Mouse (Mus musculus): ENCODE data around the gene Gm11037. TPM values are rescaled to one million over a fixed set of nuclear protein-coding genes. Genes with fewer than 3 reads are reported as not detected.
"Not testable (repeated sequence)": the region's sequence is repeated elsewhere in the genome, so short reads cannot be mapped to it uniquely, and the experiment has no call there.

Gene Gm11037
- not detected in 2 replicates for polyA plus RNA-seq (2012; rRNA removed)

DNA sequence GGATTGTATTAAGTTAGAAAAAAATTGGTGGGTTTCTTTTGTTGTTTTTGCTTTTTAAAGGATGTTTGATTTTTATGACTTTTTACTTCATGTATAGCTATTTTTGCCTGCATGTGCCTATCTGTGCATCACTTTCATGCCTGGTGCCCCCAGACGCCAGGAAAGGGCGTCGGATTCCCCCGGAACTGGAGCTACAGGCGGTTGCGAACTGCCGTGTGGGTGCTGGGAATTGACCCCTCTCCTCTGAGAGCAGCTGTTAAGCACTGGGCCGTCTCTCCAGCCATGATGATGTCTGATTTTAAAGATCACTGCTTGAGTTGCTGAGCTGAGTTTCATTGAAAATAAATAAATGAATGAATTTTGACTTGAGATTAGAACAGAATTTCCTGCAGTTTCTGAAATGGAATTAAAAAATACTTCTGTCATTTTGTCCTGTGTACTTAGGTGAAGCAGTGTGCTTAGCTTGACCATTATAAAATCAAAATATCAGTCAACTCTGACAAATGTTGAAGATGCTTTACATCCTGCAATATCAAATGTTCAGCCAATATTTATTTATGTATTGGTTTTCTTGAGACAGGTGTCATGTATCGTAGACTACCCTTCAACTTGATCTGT is at the start of gene Gm11037:
TSS of gene Gm11037 (plus strand) at position 568 of the 618 bp plus-strand sequence.
- DNase-seq (ENCODE audit: low spot score) = no peak

DNA sequence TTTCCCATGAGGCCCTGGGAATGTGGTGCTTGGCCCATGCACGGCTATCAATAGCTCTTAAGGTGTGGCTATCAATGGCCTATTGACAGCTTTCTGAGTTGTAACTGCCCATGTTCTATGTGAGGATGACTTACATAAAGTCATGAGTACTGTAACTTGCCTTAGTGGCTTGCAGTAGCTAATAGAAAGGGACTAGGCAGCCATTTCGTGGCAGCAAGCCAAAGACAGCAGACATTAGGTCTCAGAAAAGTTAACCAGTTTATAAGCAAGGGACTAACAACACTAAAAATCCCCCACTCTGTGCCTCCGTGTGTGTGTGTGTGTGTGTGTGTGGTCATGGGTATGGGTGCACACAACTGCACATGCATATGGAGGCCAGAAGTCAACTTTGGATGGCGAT is 49.1 kb upstream of the Gm11037 start:
- DNase-seq (ENCODE audit: low spot score) = no peak

GRCm38 (mm10) chr2:131086667-131087390 is 46.5 kb upstream of the Gm11037 start, which contains the start of gene Siglec1:
Gene Siglec1, minus strand, starts transcription at chr2:131086765.
- DNase-seq (ENCODE audit: low spot score) = no peak

DNA sequence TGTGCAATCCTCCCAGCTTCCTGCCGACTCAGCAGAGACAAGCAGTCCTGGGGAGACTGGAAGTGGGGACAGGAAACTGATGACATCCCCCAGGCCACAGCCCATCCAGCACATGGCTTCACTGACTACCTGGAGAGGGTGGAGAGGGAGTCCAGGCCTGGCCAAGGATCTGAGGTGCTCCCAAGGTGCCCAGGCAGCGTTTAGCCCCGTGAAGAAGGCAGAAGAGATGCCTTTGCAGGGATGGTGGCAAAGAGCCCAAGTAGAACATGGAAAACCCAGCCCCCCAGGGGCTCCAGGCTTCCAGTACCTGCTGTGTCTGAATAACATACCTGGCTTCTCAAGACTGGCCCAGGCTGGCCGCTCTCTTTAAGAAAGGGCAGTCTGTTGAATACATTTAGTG is 44.7 kb upstream of the Gm11037 start:
- DNase-seq (ENCODE audit: low spot score) = no peak

DNA sequence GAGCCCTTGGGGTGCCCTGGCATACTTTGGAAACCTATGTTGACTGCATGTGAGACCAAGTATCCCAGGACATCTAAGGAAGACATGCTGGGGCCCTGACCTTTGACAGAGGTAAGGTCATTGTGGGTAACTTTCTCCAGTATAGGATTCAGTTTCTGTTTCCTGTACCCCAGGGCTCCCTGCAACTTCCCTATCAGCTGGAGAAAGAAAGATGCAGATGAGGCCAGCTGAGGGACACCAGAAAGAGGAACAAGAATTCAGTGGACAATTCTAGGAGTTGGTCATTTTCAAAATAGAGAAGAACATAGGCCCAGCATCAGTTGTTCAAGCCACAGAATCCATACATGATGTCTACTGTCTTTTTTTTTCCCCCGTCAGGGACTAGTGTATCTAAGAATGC is 43.7 kb upstream of the Gm11037 start:
- DNase-seq (ENCODE audit: low spot score) = peak; percentile 8

- DNase-seq (ENCODE audit: low spot score) = no peak
Observed at GRCm38 (mm10) chr2:131090852-131091251, 42.4 kb upstream of the Gm11037 start.

DNA sequence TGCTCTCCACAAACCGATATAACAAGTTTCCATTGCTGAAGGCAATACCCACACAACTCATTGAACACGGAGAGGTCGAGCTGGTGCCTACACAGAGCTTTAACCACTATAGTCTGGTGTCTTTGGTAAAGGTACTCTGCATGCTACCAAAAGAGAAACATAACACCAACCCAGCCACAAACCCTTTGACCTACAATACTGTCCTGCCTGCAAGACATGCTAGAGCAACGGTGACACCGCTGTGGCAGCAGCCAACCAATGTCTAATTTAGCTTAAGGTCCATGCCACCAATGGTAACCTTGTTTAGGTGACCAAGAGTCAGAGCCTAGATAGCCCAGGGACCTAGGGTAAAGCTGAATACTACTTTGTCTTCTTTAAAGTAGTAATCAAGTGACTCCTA is 39.7 kb upstream of the Gm11037 start:
- no peak for DNase-seq (ENCODE audit: low spot score)

GRCm38 (mm10) chr2:131094823-131095222 is 38.5 kb upstream of the Gm11037 start:
- peak; percentile 59 for DNase-seq (ENCODE audit: low spot score)

DNA sequence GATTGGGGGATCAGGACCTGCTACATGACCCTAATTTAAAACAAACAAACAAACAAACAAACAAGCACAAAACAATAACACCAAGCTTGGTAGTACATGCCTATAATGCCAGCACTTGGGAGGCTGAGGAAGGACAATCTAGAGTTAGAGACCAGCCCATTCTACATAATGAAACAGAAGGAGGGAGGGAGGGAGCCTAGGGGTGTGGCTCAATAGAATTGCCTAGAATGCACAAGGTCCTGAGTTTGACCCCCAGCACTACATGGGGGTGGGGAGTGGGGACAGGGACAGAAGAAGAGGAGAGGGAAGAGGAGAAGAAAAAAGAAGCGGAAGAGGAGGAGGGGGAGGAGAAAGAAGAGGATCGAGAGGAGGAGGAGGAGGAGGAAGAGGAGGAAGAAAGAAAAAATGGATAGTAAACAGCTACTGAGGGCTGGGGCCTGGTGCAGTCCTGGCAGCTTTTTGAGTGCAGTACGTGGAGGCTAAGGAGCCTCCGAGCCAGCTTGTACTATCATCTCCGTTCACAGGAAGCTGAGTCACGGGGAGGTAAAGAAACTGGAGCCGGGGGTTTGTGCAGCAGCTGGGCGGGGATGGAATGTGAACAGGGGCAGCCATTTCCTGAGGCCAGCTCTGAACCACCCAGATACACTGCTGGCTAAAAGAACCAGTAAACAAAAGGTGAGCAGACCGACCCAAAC is 37.0 kb upstream of the Gm11037 start:
- DNase-seq (ENCODE audit: low spot score) = no peak

DNA sequence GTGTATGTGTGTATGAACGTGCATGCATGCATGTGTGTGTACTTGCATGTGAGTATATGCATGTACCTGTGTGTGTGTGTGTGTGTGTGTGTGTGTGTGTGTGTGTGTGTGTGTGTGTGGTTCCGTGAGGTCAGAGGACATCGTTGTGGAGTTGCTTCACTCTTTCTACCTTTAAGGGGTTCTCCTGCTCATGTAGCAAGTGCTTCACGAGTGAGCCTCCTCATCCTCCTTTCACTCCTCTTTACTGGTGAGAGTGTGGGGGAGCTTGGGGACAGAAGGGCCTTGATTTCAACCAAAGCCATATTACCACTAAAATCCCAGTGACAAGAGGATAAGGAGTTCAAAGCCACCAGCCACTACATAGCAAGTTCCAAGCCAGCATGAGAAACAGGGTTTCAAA is 36.2 kb upstream of the Gm11037 start:
- DNase-seq (ENCODE audit: low spot score) = no peak

DNA sequence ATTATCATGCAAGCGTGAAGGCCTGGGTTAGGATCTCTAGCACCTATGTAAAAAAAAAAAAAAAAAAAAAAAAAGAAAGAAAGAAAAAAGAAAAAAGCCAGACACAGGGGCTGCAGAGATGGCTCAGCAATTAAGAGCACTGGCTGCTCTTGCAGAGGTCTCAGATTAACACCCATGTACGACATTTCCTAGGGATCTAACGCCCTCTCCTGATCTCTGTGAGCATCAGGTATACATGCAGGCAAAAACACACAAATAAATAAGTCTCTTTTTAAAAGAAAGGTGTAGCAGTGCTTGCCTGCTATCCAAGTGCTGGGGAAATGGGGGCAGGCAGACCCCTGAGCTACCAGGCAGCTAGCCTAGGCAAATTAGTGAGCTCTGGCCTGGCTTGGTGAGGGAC is 31.8 kb upstream of the Gm11037 start:
- no peak for DNase-seq (ENCODE audit: low spot score)

DNA sequence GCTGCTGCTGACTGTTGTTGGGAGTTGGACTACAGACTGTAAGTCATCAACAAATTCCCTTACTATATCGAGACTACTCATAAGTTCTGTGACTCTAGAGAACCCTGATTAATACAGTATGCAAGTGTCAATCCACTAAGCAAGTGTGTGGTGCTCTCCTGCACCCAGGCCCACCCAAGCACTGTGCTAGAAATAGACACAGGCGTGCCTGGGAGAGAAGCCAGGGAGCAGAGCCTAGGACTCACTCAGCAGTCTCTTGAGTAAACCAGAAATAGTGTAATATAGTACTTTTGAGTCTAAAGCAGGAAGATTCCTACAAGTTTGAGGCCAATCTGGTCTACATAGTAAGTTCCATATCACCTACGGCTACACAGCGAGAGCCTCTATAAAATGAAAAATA is 29.3 kb upstream of the Gm11037 start:
- DNase-seq (ENCODE audit: low spot score) = no peak

GRCm38 (mm10) chr2:131105061-131105460 is 28.2 kb upstream of the Gm11037 start:
- DNase-seq (ENCODE audit: low spot score) = not testable (repeated sequence)

DNA sequence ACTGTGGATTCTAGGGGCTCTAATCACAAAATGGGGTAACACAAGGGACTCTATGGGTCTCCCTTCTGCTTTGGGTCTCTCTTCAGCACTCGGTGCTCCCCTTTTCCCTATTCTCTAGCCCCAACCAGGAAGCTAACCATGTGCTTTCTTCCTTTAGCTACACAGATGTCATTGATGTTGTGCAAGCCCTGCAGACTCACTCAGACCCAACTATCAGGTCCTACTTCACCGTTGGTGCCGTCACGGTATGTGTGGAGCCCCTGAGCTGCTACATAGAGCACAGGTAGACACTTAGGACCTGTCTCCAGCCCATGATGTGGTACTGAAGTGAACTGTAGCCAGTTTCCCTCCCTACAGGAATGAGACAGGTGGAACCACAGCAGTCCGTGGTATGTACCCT is 27.3 kb upstream of the Gm11037 start:
- no peak for DNase-seq (ENCODE audit: low spot score)

GRCm38 (mm10) chr2:131118968-131119574 is 14.2 kb upstream of the Gm11037 start:
- DNase-seq (ENCODE audit: low spot score) = no peak

DNA sequence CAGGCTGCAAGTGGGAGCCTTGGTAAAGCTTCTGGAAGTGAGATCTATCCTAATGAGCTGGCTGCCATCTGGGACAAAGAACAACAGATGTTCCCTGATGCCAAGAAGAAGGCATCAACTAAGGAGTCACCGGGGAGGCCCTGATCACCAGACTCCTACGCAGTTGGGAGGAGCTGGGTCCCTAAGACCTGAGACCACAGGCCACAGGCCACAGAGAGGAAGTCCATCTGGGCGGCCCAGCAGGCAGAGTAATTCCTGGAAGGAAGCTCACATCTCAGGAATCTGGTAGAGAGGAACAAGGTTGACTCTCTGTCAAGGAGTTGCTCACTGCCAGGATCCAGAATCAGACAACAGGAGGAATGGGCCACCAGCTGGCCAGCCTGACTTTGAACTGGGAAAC is 9.1 kb upstream of the Gm11037 start:
- DNase-seq (ENCODE audit: low spot score) = no peak

DNA sequence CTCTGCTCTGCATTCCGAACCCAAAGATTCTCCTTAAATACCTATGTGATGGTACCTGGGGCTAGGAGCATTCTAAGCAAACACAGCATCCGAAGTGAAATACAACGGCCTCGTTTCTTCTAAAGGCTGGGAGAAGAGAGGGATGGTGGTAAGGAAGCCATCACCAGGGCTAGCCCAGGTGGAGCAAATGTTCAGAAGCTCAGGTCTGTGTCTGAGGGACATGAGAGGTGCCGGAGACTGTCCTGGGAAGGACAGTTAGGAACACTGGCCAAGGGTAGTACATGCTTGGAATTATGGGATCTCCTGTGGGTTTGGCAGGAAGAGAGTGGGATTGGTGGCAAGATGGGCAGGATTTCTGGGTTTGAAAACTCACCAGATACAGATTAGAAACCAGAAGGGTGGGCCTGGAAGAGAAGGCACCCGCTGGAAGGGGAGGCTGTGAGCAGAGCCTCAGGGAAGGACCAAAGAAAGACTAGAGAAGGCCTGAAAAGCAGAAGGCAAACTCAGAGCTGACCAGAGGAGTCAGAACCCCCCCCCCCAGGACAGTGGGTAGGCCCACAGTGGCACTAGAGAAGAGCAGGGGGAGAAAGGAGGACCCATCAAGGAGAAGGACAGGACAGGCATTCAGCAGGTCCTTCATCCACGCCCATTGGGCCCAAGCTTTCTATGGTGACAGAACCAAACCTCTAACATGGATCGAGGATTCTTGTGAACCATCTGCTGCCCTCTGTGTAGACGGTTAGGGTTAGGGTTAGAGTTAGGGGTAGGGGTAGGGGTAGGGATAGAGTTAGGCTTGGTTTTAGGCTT is 7.9 kb upstream of the Gm11037 start:
- DNase-seq (ENCODE audit: low spot score) = no peak

GRCm38 (mm10) chr2:131125964-131126815 is 7.1 kb upstream of the Gm11037 start:
- no peak for DNase-seq (ENCODE audit: low spot score)

DNA sequence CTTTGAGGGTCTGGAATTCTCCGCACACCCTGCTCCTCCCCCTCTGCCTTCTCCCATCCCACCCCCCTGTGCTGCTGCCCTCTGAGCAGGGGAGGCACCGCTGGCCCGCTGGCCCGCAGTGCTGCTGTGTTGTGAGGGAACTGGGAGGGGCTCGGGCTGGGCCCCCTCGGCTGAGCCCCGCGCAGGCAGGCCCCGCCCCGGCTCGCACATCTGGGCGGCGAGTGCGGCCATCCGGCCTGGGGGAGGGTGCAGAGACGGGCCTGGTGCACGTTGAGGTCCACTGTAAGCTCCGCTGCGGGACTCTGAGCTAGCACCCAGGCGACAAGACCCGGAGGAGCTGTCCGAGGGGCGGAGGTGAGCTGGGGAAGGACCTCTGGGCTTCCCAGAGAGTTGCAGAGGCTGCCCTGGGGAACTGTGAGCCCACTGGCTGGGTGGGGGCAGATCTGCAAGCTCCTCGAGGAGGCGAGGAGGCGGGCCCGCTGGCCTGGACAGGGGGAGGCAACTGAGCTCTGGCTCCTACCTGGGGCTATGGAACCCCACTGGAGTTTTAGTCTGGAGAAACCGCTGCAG is 6.1 kb upstream of the Gm11037 start, which contains the start of gene Hspa12b:
TSS of gene Hspa12b (plus strand) at position 120 of the 570 bp plus-strand sequence.
- DNase-seq (ENCODE audit: low spot score) = no peak

- no peak for DNase-seq (ENCODE audit: low spot score)
Observed at GRCm38 (mm10) chr2:131128211-131128610, 5.1 kb upstream of the Gm11037 start.

Measured in urinary bladder, adult 2 months (tissue).